Mouse (Mus musculus) T-helper 2 cell (primary cell): Measurements from ENCODE around the gene Asgr1.

Source experiments
- in situ Hi-C: fragments of 300-600 bp; cut with MboI, MseI; formaldehyde crosslinking; loops from one replicate; pipeline ENCODE4 v1.15.1; 2025; ENCODE audit warnings: high pct_unique_total_duplicates

Asgr1 gene

DNA sequence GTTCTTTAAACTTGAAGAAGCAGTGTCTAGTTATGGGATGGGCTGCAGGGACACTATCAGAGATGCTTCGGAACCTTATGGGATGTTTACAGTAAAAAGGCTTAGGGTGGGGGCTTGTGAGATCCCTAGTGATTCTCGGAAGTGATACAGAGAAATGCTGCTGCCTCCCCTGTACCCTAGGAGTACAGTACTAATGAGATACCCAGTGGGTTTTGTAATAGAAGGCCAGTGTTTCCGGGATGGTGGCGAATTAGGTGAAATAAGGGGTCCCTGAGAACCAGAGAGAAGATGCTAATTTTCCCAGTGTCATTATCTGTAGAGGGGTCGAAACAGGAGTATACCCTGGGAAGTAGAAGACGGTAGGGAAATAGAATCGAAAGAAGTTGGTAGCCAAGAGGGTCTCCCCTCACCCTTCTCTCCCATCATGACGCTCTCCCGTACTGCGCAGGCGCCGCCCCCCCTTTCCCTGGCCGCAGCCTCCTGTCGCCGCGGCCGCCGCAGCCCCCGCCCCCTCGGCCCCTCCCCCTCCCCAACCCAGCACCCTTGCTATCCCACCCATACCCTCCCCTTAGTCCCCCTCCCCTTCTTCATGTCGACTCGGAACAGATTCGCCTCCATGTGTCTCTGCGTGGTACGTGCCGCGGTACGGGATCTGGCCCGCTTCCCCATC lies 30.3 kb upstream of the Asgr1 start:
- in situ Hi-C loops: loop anchor here (25.0 kb wide), 1 partner anchor 911 kb away; the partner anchor contains the start of genes 9130213A22Rik and Hes7

DNA sequence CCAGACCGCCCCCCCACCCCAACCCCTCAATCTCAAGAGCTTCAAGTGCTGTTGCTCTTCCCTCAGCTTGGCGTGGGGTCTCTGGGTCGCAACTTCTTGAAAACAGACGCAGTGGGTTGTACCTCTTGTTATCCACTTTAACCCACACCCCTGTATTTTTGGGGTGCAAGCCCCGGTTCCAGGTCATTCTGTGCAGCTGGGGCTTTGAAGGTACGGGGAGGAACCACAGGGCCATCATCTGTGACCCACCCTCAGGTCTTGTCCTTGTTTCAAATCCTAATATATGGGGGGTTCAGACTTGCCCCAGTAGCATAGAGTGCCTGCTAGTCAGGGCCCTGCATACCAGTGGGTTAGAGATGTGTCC lies 29.8 kb upstream of the Asgr1 start:
- in situ Hi-C loops: loop anchor here (25.0 kb wide), 1 partner anchor 912 kb away; the partner anchor contains the start of genes 9130213A22Rik and Hes7

DNA sequence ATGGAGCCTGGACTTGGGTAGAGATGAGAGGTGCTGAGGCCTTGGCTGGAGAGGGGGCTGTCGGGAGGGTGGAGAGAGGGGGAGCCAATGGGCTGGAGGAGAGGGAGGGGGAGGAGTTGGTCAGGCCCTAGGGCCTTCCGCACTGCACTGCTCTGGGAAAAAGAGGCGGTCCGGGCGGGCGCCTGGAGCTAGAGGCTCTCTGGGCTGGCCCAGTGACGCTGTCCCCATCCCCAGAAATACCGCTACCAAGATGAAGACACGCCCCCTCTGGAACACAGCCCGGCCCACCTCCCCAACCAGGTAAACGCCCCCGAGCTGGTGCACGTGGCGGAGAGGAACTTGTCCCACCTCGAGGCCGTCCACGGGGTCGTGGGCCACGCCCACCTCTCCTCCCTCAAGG lies 27.2 kb upstream of the Asgr1 start:
- in situ Hi-C loops: no loop called here

DNA sequence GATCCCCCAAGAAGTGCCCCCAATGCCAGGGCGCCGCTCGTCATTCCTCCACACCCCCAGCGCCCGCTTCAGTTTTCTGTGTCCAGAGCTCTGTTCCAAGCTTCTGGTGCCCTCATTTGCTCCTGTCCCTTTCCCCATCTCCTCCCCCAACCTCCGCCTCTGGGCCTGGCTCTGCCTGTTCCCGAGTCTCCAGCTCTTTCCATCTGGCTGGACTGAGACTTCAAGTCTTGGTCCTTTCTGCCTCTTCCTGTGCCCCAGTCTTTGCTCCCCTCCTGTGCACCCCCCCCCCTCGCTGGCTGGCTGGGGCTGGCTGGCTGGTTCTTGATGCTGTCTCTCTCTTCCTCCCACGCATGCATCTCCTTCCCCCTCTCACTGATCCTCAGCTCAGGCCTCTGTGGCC lies 26.5 kb upstream of the Asgr1 start:
- in situ Hi-C loops: no loop called here

DNA sequence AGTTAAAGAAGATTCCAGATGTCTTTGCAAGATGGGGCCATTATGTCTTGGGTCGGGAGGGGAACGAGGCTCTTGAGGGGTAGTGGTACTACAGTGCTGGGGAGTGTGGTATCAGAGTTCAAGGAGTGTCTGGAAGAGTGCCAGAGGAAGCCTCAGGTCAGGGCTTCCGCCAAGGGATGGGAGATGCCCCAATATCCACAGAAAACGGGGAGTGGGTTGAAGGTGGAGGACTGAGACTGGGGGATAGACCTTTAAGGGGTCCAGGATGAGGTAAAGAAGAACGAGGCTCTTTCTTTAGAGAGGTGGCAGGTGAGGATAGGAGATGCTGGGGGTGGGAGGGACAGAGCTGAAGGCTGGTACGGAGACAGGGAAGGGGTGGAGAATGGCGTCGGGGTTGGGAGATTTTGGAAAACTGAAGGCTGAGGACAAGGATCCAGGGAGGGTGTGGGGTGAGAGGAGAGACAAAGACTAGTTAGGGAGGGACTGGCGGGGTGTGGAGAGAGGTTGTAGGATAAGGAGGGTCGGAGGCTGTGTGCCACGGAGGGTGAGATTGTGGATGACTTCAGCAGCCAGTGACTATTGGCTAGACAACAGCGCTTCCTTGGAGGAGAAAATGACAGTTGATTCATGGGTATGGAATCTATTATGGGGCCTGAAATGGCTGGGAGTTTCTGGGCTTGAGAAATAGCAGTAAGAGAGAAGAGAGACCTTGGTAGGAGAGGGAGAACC lies 25.3 kb upstream of the Asgr1 start:
- in situ Hi-C loops: no loop called here

DNA sequence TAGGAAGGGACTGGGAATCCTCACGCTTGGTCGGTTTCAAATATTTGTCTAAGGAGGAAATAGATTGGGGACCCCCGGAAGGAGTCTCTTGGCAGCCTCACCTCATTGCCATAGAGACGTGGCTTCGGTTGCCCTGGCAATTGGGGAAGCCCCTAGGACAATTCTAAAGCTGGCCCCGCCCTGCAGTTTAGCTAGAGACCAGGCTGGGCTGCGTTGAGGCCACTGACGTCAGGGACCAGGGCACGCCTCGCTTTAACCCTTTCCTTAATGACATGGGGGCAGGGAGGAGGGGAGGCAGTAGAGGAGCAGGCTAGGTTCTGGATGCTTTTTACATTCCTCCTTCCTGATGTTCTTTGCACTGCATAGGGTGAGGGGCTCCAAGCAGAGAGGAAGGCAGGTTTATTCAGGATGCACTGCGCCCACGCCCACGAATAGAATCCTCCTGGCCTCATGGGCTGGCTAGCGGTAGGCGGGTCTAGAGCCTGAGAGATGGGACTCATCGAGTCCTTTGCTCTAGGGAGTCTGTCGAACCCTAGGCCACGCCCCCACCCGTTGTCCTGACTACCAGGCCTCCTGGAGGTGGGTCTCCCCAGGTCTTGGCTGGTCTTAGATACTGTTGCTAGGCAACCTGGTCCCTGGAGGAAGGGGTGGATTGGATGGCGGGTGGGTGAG lies 24.6 kb upstream of the Asgr1 start:
- in situ Hi-C loops: no loop called here

DNA sequence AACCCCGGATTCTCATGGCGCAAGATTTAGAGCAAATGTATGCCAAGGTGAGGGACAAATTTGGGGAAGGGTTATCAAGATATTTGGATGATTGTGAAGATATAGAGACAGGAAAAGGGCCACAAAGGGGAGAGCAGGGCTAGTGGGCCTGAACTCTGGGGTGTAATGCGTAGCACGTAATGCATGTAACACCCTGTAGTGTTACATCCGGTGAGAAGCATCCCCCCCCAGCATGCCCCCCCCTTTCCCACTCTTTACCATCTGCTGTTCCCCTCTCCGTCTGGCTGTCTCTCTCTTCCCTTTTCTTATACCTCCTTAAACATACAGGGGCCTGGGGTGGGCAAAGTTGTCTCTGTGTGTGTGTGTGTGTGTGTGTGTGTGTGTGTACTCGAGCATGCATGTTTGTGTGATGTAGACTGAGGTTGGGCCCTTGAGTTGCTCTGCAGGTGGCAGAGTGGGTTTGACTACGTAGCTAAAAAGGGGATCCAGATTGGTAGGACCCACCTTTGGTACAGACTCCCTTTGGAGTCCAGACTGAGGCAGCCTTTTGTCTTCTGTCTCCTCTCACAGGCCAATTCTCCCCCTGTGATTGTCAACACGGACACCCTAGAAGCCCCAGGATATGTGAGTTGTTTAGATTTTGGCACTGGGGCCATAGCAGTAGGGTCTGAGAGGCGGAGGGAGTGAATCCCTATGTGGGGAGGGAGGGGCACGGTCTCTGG lies 23.9 kb upstream of the Asgr1 start:
- in situ Hi-C loops: no loop called here

DNA sequence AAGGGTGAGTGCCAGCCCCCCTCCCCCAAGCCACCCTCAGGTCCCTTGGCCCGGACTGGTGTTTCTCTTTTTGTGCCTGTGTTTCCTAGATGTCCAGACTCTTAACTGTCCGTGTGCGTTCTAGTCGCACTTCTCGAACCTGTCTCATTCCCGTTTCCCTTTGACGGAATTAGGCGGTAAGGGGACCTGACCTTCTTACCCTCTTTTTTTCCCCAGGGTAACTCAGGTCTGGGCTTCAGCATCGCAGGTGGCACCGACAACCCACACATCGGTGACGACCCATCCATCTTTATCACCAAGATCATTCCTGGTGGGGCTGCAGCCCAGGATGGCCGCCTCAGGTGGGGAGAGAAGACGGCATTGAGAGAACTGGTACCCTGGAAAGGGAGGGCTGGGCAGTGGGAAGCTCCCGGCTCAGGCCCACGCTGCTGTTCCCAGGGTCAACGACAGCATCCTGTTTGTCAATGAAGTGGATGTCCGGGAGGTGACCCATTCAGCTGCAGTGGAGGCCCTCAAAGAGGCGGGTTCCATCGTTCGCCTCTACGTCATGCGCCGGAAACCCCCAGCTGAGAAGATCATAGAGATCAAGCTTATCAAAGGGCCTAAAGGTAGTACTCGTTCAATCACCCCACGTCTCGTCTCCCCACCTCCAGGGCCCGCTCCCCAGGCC lies 23.1 kb upstream of the Asgr1 start:
- in situ Hi-C loops: no loop called here

DNA sequence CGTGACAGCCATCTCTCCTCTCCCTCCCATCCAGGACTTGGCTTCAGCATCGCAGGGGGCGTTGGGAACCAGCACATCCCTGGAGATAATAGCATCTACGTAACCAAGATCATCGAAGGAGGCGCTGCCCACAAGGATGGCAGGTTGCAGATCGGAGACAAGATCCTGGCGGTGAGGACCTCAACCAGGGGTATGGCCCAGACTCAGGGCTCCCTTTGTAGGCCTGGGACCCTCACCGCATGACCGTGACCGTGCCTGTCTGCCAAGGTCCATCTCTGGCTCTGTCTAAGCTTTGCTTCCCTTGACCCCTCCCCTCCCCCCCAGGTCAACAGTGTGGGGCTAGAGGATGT lies 22.6 kb upstream of the Asgr1 start:
- in situ Hi-C loops: no loop called here

DNA sequence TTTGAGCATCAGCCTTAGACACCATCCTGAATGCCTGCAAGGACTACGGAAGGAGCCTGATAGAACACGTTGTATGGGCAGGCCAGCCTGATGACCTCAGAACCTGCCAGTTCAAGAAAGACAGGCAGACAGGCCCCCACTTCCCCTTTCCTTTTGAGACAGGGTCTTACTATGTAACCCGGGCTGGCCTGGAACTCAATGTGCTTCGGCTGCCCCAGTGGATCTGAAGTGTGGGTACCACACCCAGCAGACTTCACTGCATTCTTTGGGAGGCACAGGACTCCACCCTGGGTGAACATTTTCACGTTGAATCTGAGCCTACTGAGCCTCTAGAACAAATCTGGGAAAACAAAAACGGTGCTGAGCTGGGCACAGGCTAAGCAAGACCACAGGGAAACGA lies 15.7 kb upstream of the Asgr1 start:
- in situ Hi-C loops: no loop called here

DNA sequence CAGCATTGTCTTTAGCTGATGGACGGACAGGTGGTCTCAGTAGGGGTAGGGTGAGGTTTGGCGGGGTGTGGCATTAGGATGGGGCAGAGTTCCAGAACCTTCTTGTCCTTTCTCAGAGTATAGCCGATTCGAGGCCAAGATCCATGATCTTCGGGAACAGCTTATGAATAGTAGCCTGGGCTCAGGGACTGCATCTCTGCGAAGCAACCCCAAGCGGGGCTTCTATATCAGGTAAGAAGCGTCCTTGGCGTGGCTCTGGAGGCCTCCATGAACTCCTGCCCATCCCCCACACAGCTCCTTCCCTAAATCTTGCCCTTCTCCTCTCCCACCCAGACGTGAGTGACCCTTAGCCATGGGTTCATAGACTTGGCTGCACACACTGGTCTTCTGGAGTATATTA lies 14.3 kb upstream of the Asgr1 start:
- in situ Hi-C loops: no loop called here

DNA sequence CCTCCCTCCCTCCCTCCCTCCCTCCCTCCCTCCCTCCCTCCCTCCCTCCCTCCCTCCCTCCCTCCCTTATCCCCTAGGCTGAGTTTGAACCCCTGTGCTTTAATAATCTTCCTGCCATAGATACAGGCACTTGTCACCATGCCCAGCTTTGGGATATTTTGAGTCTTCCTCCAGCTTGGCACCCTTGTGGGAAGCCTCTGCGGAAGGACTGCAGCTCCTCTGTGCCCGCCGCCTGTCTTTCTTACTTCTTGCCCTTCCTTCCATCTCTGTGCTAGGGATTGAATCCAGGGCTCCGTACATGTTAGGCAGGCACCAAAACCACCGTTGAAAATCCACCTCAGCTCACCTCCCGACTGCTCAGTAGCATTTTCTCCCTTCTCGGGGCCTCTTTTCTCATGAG lies 13.7 kb upstream of the Asgr1 start:
- in situ Hi-C loops: no loop called here

DNA sequence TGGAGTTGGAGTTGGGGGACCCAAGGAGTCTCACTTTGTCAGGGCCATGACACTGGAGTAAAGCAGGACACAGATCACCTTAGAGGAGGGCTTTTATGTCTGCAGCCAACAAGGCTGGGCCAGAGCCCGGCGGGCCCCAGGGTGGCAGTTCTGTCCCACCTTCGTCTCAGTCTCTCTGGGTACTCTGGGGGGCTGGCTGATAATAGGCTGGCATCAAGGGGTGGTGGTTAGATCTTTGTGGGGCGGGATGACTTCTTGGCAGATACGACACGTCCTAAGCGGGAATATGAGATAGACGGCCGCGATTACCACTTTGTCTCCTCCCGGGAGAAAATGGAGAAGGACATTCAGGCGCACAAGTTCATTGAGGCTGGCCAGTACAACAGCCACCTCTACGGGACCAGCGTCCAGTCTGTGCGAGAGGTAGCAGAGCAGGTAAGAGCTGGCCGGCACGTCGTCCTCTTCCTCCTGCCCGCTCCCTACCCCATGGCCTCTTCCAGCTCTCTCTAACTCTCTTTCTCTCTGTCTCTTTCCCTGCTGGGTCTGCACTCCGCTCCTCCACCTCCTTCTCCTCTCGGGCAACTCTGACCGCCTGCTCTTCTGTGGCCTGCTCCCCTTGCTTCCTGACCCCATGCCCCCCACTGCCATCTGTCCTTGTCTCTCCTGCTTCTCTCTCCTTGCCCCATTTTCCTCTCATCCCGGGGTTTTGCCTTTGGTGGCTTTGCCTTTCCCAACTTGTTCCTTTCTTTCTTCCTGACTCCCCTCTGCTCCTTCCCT lies 11.4 kb upstream of the Asgr1 start:
- in situ Hi-C loops: no loop called here

DNA sequence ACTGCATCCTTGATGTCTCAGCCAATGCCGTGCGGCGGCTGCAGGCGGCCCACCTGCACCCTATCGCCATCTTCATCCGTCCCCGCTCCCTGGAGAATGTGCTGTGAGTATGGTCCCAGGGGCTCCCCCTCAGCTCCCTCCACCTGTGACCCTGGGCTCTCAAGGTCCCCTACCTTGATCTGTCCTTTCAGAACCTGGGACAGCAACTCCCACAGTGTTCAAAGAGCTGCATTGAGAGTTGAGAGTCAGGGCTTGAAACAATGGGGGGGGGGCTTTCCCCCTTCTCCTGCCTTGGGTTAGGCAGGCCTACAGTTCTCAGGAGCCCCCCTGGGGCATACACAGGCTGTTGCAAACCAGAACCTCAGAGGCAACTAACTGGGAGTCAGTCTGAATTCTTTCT lies 10.2 kb upstream of the Asgr1 start:
- in situ Hi-C loops: no loop called here

DNA sequence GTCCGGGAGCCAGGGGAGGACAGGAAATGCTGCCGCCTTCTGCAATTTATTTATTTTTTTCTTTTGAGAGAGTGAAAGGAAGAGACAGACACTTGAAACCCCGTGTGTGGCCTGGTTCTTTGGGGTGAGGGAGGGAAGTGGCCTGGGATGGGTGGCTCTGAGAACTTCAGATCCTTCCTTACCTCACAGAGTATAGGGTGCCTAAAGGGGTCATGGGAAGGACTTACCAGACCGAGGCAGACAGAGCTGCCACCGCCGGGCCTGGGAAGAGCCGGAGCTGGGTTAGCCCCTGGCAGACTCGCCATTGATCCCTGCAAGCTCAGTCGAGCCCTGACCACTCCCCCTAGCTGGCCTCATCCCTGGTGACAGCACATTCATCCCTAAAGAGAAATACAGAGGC lies 8.4 kb upstream of the Asgr1 start:
- in situ Hi-C loops: no loop called here

DNA sequence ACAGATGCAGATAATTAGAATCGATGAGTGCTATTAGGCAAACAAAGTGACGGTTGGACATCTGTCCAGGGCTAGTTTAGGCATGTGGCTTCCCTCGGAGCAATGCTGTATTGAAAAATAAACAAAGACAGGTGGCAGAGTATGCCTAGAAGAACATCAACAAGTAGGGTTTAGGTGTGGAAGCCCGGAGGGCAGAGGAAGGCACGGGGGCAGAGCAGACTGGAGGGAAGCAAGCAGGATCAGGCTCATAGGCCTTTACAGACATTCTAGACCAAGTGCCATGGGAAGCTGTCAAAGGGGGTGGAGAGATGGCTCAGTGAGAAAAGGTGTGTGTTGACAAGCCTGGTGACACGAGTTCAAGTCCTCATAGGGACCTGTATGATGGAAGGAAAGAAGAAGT lies 4.5 kb upstream of the Asgr1 start:
- in situ Hi-C loops: no loop called here

DNA sequence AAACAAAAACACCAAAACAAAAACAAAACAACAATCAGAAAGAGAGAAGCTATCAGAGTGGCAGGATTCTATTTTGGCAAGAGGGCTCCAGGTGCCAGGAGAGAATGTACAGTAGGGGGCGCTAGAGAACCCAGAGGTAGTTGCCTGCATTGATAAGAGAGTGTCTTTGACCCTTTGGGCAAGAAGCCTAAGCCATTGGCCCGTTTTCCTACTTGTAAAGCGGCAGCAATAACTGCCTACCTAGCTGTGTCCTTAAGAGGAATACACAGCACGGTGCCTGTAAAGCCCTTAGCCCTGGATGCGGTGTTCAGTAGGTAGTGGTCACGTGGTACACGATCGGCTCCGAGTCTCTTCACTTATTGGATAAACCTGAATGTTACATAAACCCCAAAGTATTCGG lies 4.1 kb upstream of the Asgr1 start:
- in situ Hi-C loops: no loop called here

DNA sequence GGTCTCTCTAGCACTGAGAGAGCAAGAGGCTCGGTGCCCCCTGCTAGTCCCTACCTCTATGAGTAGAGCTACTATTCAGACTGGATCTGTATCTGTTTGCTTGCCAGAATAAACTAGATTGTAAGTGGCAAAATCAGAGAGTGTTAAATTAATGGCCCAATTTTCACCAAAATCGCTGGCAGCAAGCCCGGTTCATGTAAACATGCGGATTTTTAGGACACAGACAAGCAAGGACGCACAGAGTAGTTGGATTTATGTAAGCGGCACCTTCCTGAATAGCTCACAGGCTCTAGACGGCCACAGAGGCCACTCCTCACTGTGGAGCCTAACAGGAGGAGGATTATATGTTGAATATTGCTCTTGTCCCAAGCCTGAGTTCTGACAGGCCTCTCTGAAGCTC lies 729 bp upstream of the Asgr1 start:
- in situ Hi-C loops: no loop called here

DNA sequence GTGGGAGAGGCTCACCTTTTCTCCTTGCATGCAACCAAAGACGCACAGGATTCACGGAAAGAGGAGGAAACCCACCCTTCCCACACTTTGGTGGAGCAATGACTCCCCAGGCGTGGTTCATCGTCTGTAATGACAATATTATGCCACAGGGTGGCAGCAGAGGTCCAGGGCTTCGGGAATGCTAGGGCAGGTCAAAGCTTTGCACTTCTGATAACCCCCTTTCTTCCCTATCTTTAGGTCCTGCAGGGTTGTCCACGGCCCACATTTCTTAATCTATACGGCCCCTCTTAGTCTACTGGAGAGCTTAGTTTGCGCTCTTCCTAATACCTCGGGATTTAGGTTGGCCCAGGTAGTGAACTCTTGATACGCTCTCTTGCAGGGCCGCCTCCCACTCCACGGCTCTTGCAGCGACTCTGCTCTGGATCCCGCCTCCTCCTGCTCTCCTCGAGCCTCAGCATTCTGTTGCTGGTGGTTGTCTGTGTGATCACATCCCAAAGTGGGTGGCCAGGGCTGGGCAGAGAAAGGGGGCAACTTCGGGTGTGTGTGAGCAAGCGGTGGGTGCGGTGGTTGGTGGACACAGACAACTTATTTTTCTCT lies 1.8 kb downstream of the Asgr1 start:
- in situ Hi-C loops: loop anchor here (5.0 kb wide), 2 partner anchors 42 to 147 kb away; no protein-coding TSS in a partner anchor

DNA sequence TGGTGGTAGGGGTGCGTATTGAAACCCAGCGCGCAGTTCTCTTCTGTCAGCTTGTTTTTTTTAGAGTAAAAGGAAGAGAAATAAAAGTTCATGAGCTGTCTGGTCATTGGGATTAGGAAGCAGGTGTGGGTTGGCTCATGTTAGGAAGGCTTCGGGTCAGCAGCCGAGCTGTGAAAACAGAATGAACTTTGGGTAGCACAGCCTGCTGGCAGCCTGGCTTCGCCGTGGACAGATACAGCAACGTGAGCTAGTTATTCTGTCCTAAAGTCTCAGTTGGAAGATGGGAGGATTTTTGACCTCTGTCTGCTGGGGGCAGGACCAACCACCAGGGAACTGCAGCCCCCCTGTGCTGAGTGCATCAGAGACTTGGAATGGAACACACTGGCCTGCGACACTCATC lies 3.9 kb downstream of the Asgr1 start:
- in situ Hi-C loops: loop anchor here (5.0 kb wide), 2 partner anchors 39 to 144 kb away; no protein-coding TSS in a partner anchor
